Mouse (Mus musculus): ENCODE results near the gene Vmn1r60. TPM values are rescaled to one million over a fixed set of nuclear protein-coding genes. Genes with fewer than 3 reads are reported as not detected.
"Not testable (repeated sequence)": the region's sequence is repeated elsewhere in the genome, so short reads cannot be mapped to it uniquely, and the experiment has no call there.

Gene Vmn1r60
- not detected in 2 replicates for polyA plus RNA-seq (2015; fragmentation: Nextera tagmentation; extraction: Ambion mirVana)

DNA sequence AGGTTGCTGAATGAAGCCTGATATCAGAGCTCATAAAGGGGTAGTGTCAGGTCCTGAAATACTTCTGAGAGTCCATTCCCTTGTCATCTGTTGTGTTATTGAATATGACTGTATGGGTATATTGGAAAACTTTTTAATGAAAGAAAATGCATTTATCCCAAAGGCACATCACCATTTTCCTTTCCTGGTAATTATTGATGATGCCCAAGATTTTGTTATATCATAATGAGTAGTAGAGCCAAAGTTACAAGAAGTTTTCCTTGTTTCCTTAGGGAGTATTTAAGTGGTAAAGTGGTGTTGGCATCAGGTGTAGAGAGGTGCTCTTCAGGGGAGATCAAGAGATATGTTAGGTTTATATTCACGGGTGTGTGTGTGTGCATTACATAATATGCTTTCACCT is at the start of gene Vmn1r60:
Gene Vmn1r60 (minus strand): TSS at position 101 of the 400 bp plus-strand sequence.
- H3K4me3 ChIP-seq; H3K9me3 ChIP-seq; H3K4me1 ChIP-seq; H3K4me2 ChIP-seq; H3K36me3 ChIP-seq; ATAC-seq (ENCODE audit: extremely low read depth, insufficient number of reproducible peaks, low FRiP score, low TSS enrichment); H3K9ac ChIP-seq; H3K27ac ChIP-seq (replicated peaks); H3K27me3 ChIP-seq (replicated peaks): not testable (repeated sequence)
- WGBS, result 62% methylated on average over 1 of the region's 1 CpGs

DNA sequence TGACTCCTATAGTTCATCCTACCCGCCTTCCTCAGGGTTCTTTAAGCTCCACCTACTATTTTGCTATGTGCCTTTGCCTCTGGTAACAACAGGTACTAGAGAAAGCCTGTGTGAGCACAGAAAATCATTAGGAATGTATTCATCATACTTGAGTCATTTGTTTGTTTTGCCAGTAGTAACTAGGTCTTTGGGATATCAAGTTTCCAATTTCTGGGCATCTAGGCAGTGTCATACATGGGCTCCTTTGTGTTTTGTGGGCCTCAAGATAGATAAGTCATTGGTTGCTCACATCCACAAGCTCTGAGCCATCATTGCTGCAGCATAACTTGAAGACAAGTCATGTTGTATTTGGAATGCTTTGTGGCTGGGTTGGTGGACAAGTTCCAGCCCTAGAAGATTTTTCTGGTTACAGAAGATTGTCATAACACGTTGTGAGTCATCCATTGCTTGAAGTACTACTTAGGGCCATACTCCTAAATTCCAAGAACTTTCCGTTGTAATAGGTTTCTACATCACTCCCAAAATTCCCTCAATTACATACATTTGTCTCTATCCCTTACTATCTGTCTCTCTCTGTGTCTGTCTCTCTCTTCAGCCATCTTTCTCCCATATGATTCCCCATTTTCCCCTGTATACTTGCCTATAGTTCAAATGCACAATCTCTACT is 6.2 kb downstream of the Vmn1r60 start:
- H3K27me3 ChIP-seq (replicated peaks); H3K4me2 ChIP-seq; ATAC-seq (ENCODE audit: extremely low read depth, insufficient number of reproducible peaks, low FRiP score, low TSS enrichment); H3K4me3 ChIP-seq; H3K9ac ChIP-seq; H3K27ac ChIP-seq (replicated peaks); H3K36me3 ChIP-seq; H3K4me1 ChIP-seq: not testable (repeated sequence)
- WGBS, result 35% methylated on average over 3 of the region's 3 CpGs
- peaks cover 22% of the 10 kb centered on the region; the same call in 1 of the 2 replicates for H3K9me3 ChIP-seq

DNA sequence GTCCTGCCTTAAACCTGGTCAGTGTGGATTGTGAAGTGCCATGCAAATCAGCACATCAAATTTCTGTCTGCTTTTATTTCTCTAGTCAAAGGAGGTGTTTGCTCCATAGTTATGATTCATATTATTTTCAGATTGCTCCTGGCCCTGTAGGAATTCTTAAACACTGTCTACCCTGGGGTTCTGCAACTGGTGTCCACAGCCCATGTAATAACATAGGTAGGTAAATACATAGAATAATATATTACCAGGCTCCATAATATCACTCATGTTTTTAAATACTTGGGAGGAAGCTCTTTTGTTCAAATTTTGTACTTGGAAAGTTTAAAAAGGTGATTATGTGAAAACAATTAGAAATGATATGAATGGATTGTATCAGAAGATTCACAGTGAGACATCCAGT is 53.3 kb downstream of the Vmn1r60 start, which contains the start of gene Vmn2r28:
Gene Vmn2r28 (minus strand): TSS at position 101 of the 400 bp plus-strand sequence.
- not testable (repeated sequence) for H3K27ac ChIP-seq (replicated peaks); H3K4me2 ChIP-seq; ATAC-seq (ENCODE audit: extremely low read depth, insufficient number of reproducible peaks, low FRiP score, low TSS enrichment); H3K9ac ChIP-seq; H3K4me3 ChIP-seq; H3K9me3 ChIP-seq; H3K36me3 ChIP-seq; H3K27me3 ChIP-seq (replicated peaks); H3K4me1 ChIP-seq

Other genes with a start within 250 kb of the Vmn1r60 start
- not detected in 2 replicates for gene Gm5065, start 196.8 kb downstream of the Vmn1r60 start, polyA plus RNA-seq (2015; fragmentation: Nextera tagmentation; extraction: Ambion mirVana)
- gene Nlrp2, start 196.3 kb downstream of the Vmn1r60 start, polyA plus RNA-seq (2015; fragmentation: Nextera tagmentation; extraction: Ambion mirVana), result not detected in 2 replicates
- gene Vmn1r58, start 133.9 kb downstream of the Vmn1r60 start, polyA plus RNA-seq (2015; fragmentation: Nextera tagmentation; extraction: Ambion mirVana), result not detected in 2 replicates
- gene Vmn1r59, start 90.5 kb downstream of the Vmn1r60 start, polyA plus RNA-seq (2015; fragmentation: Nextera tagmentation; extraction: Ambion mirVana), result not detected in 2 replicates
- not detected in 2 replicates for gene Vmn2r28, start 53.4 kb downstream of the Vmn1r60 start, polyA plus RNA-seq (2015; fragmentation: Nextera tagmentation; extraction: Ambion mirVana)
- gene Vmn1r61, start 66.0 kb upstream of the Vmn1r60 start, polyA plus RNA-seq (2015; fragmentation: Nextera tagmentation; extraction: Ambion mirVana), result not detected in 2 replicates
- gene Vmn1r62, start 126.3 kb upstream of the Vmn1r60 start, polyA plus RNA-seq (2015; fragmentation: Nextera tagmentation; extraction: Ambion mirVana), result not detected in 2 replicates